Mouse (Mus musculus): ENCODE data around the gene Commd2. TPM values are rescaled to one million over a fixed set of nuclear protein-coding genes. Genes with fewer than 3 reads are reported as not detected.

Commd2 gene
- polyA plus RNA-seq (2015; fragmentation: Nextera tagmentation; extraction: Ambion mirVana), result 77.1 and 79.1 TPM in 2 replicates

- peaks cover 10% of the 10 kb centered on the region; the same call in 1 of the 2 replicates for H3K36me3 ChIP-seq
- H3K4me3 ChIP-seq, result peak within 1 kb of the TSS; percentile 74
- ATAC-seq (replicated peaks), result peak; percentile 99
- WGBS, result under 1% methylated on average over 42 of the region's 42 CpGs
- peak within 1 kb of the TSS; percentile 71 for H3K4me2 ChIP-seq (replicated peaks)
- peaks cover 6% of the 10 kb centered on the region for H3K4me1 ChIP-seq
- H3K27me3 ChIP-seq, result no peaks in the 10 kb centered on the region
- H3K27ac ChIP-seq (replicated peaks), result peak within 1 kb of the TSS; percentile 82
- peak within 1 kb of the TSS; percentile 77 for H3K9ac ChIP-seq (replicated peaks)
- H3K9me3 ChIP-seq, result no peaks in the 10 kb centered on the region
Measured at GRCm38 (mm10) chr3:57651231-57651864, at the start of gene Commd2. Gene Commd2 (minus strand): TSS chr3:57651715.

GRCm38 (mm10) chr3:57696779-57697178 is 45.3 kb upstream of the Commd2 start:
- Histone ChIP-seq H3K36me3 (no peaks in the 10 kb centered on the region), H3K9ac (replicated peaks) (no peak overlapping the region), H3K9me3 (no peaks in the 10 kb centered on the region), H3K27me3 (no peaks in the 10 kb centered on the region), H3K4me1 (no peaks in the 10 kb centered on the region), H3K4me2 (replicated peaks) (no peak overlapping the region), H3K4me3 (no peak overlapping the region), H3K27ac (replicated peaks) (no peak overlapping the region)
- no peak for ATAC-seq (replicated peaks)
- 94% methylated on average over 9 of the region's 9 CpGs for WGBS

- Histone ChIP-seq H3K36me3 (no peaks in the 10 kb centered on the region), H3K27ac (replicated peaks) (no peak overlapping the region), H3K4me1 (no peaks in the 10 kb centered on the region), H3K27me3 (no peaks in the 10 kb centered on the region), H3K4me2 (replicated peaks) (no peak overlapping the region), H3K9ac (replicated peaks) (no peak overlapping the region), H3K4me3 (no peak overlapping the region), H3K9me3 (no peaks in the 10 kb centered on the region)
- WGBS, result 90% methylated on average over 4 of the region's 4 CpGs
- no peak for ATAC-seq (replicated peaks)
Measured at GRCm38 (mm10) chr3:57696249-57696648, 44.7 kb upstream of the Commd2 start.

- Histone ChIP-seq H3K4me3 (no peak within 1 kb of the TSS), H3K27ac (replicated peaks) (no peak within 1 kb of the TSS), H3K4me2 (replicated peaks) (no peak within 1 kb of the TSS), H3K27me3 (no peaks in the 10 kb centered on the region), H3K4me1 (no peaks in the 10 kb centered on the region), H3K36me3 (no peaks in the 10 kb centered on the region), H3K9me3 (no peaks in the 10 kb centered on the region), H3K9ac (replicated peaks) (no peak within 1 kb of the TSS)
- 66% methylated on average over 2 of the region's 2 CpGs for WGBS
- ATAC-seq (replicated peaks), result no peak
Measured at GRCm38 (mm10) chr3:57692719-57693118, 41.2 kb upstream of the Commd2 start, which contains the start of gene Ankub1. Gene Ankub1 (minus strand): TSS chr3:57692799.

- H3K27ac ChIP-seq (replicated peaks), result no peak overlapping the region
- H3K9me3 ChIP-seq, result no peaks in the 10 kb centered on the region
- ATAC-seq (replicated peaks), result no peak
- no peaks in the 10 kb centered on the region for H3K36me3 ChIP-seq
- H3K4me3 ChIP-seq, result no peak overlapping the region
- 90% methylated on average over 4 of the region's 4 CpGs for WGBS
- H3K9ac ChIP-seq (replicated peaks), result no peak overlapping the region
- no peaks in the 10 kb centered on the region for H3K27me3 ChIP-seq
- H3K4me1 ChIP-seq, result no peaks in the 10 kb centered on the region
- H3K4me2 ChIP-seq (replicated peaks), result no peak overlapping the region
Measured at GRCm38 (mm10) chr3:57691772-57692171, 40.3 kb upstream of the Commd2 start.

GRCm38 (mm10) chr3:57677786-57678185 is 26.3 kb upstream of the Commd2 start:
- H3K4me2 ChIP-seq (replicated peaks), result no peak overlapping the region
- H3K4me1 ChIP-seq, result no peaks in the 10 kb centered on the region
- no peak for ATAC-seq (replicated peaks)
- H3K27me3 ChIP-seq, result no peaks in the 10 kb centered on the region
- H3K27ac ChIP-seq (replicated peaks), result no peak overlapping the region
- H3K4me3 ChIP-seq, result no peak overlapping the region
- H3K9ac ChIP-seq (replicated peaks), result no peak overlapping the region
- H3K9me3 ChIP-seq, result no peaks in the 10 kb centered on the region
- H3K36me3 ChIP-seq, result no peaks in the 10 kb centered on the region

- 82% methylated on average over 2 of the region's 2 CpGs for WGBS
- H3K4me2 ChIP-seq (replicated peaks), result no peak overlapping the region
- no peak for ATAC-seq (replicated peaks)
Measured at GRCm38 (mm10) chr3:57674075-57674474, 22.6 kb upstream of the Commd2 start.

GRCm38 (mm10) chr3:57673586-57673985 is 22.1 kb upstream of the Commd2 start:
- 94% methylated on average over 4 of the region's 4 CpGs for WGBS
- no peaks in the 10 kb centered on the region for H3K9me3 ChIP-seq
- H3K9ac ChIP-seq (replicated peaks), result no peak overlapping the region
- ATAC-seq (replicated peaks), result no peak
- H3K4me1 ChIP-seq, result no peaks in the 10 kb centered on the region
- no peak overlapping the region for H3K4me2 ChIP-seq (replicated peaks)
- no peak overlapping the region for H3K27ac ChIP-seq (replicated peaks)
- no peaks in the 10 kb centered on the region for H3K36me3 ChIP-seq
- H3K4me3 ChIP-seq, result no peak overlapping the region
- no peaks in the 10 kb centered on the region for H3K27me3 ChIP-seq

More at GRCm38 (mm10) chr3:57674075-57674474, 22.6 kb upstream of the Commd2 start:
- Histone ChIP-seq H3K9me3 (no peaks in the 10 kb centered on the region), H3K4me3 (no peak overlapping the region), H3K9ac (replicated peaks) (no peak overlapping the region), H3K27ac (replicated peaks) (no peak overlapping the region), H3K27me3 (no peaks in the 10 kb centered on the region), H3K36me3 (no peaks in the 10 kb centered on the region), H3K4me1 (no peaks in the 10 kb centered on the region)

- WGBS, result 27% methylated on average over 14 of the region's 14 CpGs
- no peak overlapping the region; the same call in 1 of the 2 replicates for H3K9ac ChIP-seq (replicated peaks)
- ATAC-seq (replicated peaks), result peak; percentile 88
Measured at GRCm38 (mm10) chr3:57667054-57667723, 15.7 kb upstream of the Commd2 start.

GRCm38 (mm10) chr3:57665880-57666279 is 14.4 kb upstream of the Commd2 start:
- 92% methylated on average over 5 of the region's 5 CpGs for WGBS

More at GRCm38 (mm10) chr3:57667054-57667723, 15.7 kb upstream of the Commd2 start:
- Histone ChIP-seq H3K27me3 (no peaks in the 10 kb centered on the region), H3K9me3 (no peaks in the 10 kb centered on the region), H3K36me3 (no peaks in the 10 kb centered on the region), H3K4me3 (peak overlapping the region; percentile 26), H3K4me2 (replicated peaks) (peak overlapping the region; percentile 44), H3K4me1 (peaks cover 3% of the 10 kb centered on the region; the same call in 1 of the 2 replicates), H3K27ac (replicated peaks) (0 out of 2 replicates have a peak overlapping the region, but pooled peaks have one; percentile 63)

GRCm38 (mm10) chr3:57664682-57665081 is 13.2 kb upstream of the Commd2 start:
- Histone ChIP-seq H3K27me3 (no peaks in the 10 kb centered on the region), H3K4me2 (replicated peaks) (no peak overlapping the region), H3K9ac (replicated peaks) (no peak overlapping the region), H3K27ac (replicated peaks) (no peak overlapping the region), H3K4me1 (peaks cover 3% of the 10 kb centered on the region; the same call in 1 of the 2 replicates), H3K4me3 (no peak overlapping the region), H3K9me3 (no peaks in the 10 kb centered on the region), H3K36me3 (no peaks in the 10 kb centered on the region)
- ATAC-seq (replicated peaks), result no peak
- WGBS, result 70% methylated on average over 10 of the region's 10 CpGs

More at GRCm38 (mm10) chr3:57665880-57666279, 14.4 kb upstream of the Commd2 start:
- H3K9ac ChIP-seq (replicated peaks), result no peak overlapping the region
- H3K4me3 ChIP-seq, result no peak overlapping the region
- peaks cover 3% of the 10 kb centered on the region; the same call in 1 of the 2 replicates for H3K4me1 ChIP-seq
- no peaks in the 10 kb centered on the region for H3K36me3 ChIP-seq
- no peak overlapping the region for H3K4me2 ChIP-seq (replicated peaks)
- no peaks in the 10 kb centered on the region for H3K27me3 ChIP-seq
- no peak overlapping the region for H3K27ac ChIP-seq (replicated peaks)
- no peak for ATAC-seq (replicated peaks)
- H3K9me3 ChIP-seq, result no peaks in the 10 kb centered on the region

- no peaks in the 10 kb centered on the region for H3K27me3 ChIP-seq
- no peak for ATAC-seq (replicated peaks)
- H3K36me3 ChIP-seq, result no peaks in the 10 kb centered on the region
- whole genome bisulfite sequencing, result 17% methylated on average over 6 of the region's 6 CpGs
- H3K9ac ChIP-seq (replicated peaks), result no peak overlapping the region
- no peak overlapping the region for H3K27ac ChIP-seq (replicated peaks)
- peaks cover 3% of the 10 kb centered on the region; the same call in 1 of the 2 replicates for H3K4me1 ChIP-seq
- H3K4me2 ChIP-seq (replicated peaks), result no peak overlapping the region
- H3K4me3 ChIP-seq, result no peak overlapping the region
- no peaks in the 10 kb centered on the region for H3K9me3 ChIP-seq
Measured at GRCm38 (mm10) chr3:57663731-57664130, 12.2 kb upstream of the Commd2 start.
